Mouse (Mus musculus): ENCODE measurements around the gene Gpr157. TPM values are rescaled to one million over a fixed set of nuclear protein-coding genes. Genes with fewer than 3 reads are reported as not detected.
A peak's percentile ranks its signal among the peaks of the same experiment; 100 is the strongest.

Gene Gpr157
- polyA plus RNA-seq, 1 experiment from 2014 or later = 1.6 TPM

DNA sequence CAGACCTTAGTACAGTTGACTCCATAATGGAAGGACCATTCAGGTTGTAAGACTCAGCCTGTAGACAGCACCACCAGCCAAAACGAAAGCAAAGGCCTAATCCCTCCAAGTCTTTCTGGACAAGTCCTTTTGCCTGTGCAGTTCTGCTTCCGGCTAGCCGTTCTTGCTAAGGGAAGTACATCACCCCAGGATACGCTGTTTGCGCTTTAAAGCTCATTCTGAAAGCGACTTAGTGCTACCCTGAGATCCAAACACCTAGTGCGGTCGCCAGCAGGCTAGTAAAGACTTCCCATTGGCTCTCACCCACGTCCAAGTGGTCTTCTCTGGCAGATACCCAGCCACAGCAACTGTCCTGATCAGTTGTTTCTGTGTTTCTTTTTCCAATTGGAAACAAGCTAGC is 23.2 kb downstream of the Gpr157 start:
- no peaks in the 10 kb centered on the region for H3K9me3 ChIP-seq (ENCODE audit: low read length)
- H3K4me2 ChIP-seq (replicated peaks; ENCODE audit: low read depth, low read length) = no peak overlapping the region
- H3K4me3 ChIP-seq (ENCODE audit: low read depth, low read length) = no peak overlapping the region
- H3K36me3 ChIP-seq (ENCODE audit: insufficient read depth, low read length) = no peaks in the 10 kb centered on the region
- ATAC-seq = no peak
- 72% methylated on average over 9 of the region's 9 CpGs for WGBS
- no peak overlapping the region for H3K27ac ChIP-seq (ENCODE audit: low read length)
- no peaks in the 10 kb centered on the region for H3K27me3 ChIP-seq (replicated peaks; ENCODE audit: insufficient read depth, low read length)
- H3K9ac ChIP-seq (replicated peaks; ENCODE audit: low read depth) = no peak overlapping the region
- DNase-seq (ENCODE audit: low spot score) = no peak
- TF ChIP-seq EP300 (IDR thresholded peaks at IDR 0.05) = no peak
- no peak for TF ChIP-seq CTCF (IDR thresholded peaks at IDR 0.05)
- H3K4me1 ChIP-seq (ENCODE audit: insufficient read depth, low read depth, low read length) = no peaks in the 10 kb centered on the region

DNA sequence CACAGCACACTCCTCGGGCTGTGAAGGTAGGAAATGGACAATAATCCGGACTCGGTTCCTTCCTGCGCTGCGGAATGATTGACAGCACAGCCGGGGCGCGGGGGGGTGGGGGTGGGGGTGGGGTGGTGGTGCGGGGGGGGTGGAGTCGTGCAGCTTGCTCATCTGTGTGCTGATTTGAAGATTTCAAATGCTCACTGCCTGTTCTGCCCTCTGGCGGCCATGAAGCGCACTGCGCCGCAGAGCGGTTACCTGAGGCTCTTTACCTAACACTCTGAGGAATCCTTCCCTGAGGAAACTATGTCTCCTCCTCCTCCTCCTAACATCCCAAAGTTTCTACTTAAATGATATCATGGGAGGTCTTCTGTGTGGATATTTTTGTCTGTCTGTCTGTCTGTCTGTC is 25.7 kb downstream of the Gpr157 start:
- no peaks in the 10 kb centered on the region for H3K36me3 ChIP-seq (ENCODE audit: insufficient read depth, low read length)
- ATAC-seq (0 out of 2 replicates have a peak, but pooled peaks have one; percentile 14), DNase-seq (ENCODE audit: low spot score) (peak; percentile 64)
- no peak overlapping the region for H3K4me3 ChIP-seq (ENCODE audit: low read depth, low read length)
- TF ChIP-seq CTCF (IDR thresholded peaks at IDR 0.05) = peak; percentile 80
- TF ChIP-seq EP300 (IDR thresholded peaks at IDR 0.05) = no peak
- H3K27me3 ChIP-seq (replicated peaks; ENCODE audit: insufficient read depth, low read length) = no peaks in the 10 kb centered on the region
- no peaks in the 10 kb centered on the region for H3K4me1 ChIP-seq (ENCODE audit: insufficient read depth, low read depth, low read length)
- WGBS = 11% methylated on average over 14 of the region's 15 CpGs
- H3K27ac ChIP-seq (ENCODE audit: low read length) = no peak overlapping the region
- no peaks in the 10 kb centered on the region for H3K9me3 ChIP-seq (ENCODE audit: low read length)
- H3K9ac ChIP-seq (replicated peaks; ENCODE audit: low read depth) = no peak overlapping the region
- H3K4me2 ChIP-seq (replicated peaks; ENCODE audit: low read depth, low read length) = no peak overlapping the region

DNA sequence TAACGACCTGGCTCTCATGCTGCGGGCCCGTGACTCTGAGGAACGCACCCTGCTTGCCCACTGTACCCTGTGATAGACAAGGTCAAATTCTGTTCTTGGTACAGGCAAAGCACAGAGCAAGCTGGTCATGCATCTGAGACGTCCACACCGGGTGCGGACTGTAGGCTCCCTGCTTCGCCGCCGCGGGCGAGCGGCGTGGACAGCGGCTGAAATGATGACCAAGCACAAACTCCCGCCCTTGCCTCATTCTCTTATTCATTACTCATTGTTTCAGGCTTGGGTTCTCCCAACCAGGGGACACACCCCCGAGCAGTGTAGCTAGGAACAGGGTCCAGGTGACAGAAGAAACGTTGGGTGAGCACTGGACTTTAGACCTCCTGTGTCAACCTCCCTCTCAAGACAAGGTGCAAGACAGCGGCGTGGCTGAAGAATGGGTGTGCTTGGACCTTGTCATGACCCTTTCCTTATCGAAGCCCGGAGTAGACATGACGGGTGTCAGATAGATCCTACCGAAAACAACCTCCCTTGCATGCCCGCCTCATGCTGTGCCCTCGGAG is 27.4 kb downstream of the Gpr157 start:
- Histone ChIP-seq H3K27ac (ENCODE audit: low read length) (no peak overlapping the region), H3K27me3 (replicated peaks; ENCODE audit: insufficient read depth, low read length) (no peaks in the 10 kb centered on the region), H3K36me3 (ENCODE audit: insufficient read depth, low read length) (no peaks in the 10 kb centered on the region), H3K9me3 (ENCODE audit: low read length) (no peaks in the 10 kb centered on the region), H3K9ac (replicated peaks; ENCODE audit: low read depth) (no peak overlapping the region), H3K4me3 (ENCODE audit: low read depth, low read length) (no peak overlapping the region), H3K4me1 (ENCODE audit: insufficient read depth, low read depth, low read length) (no peaks in the 10 kb centered on the region; the same call in 1 of the 2 replicates), H3K4me2 (replicated peaks; ENCODE audit: low read depth, low read length) (no peak overlapping the region)
- TF ChIP-seq EP300 (IDR thresholded peaks at IDR 0.05) (no peak), CTCF (IDR thresholded peaks at IDR 0.05) (no peak)
- 85% methylated on average over 26 of the region's 26 CpGs for WGBS
- ATAC-seq (no peak), DNase-seq (ENCODE audit: low spot score) (no peak)

DNA sequence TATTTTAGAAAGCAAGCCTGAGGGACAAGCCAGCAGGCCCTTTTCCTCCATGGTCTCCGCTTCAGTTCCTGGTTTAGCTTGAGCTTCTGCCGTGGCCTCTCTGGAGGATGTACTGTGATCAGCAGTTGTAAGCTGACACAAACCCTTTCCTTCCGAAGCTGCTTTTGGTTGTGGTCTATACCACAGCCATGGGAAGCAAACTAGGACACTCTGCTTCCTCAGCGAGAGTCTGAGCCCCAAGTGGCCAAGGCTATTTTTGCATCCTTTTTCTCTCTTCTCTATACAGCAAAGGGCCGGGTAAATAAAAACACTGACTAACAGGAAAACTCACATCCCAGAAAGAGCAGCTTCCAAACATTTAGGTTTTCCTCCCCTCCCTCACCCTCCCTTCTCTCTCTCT is 30.1 kb downstream of the Gpr157 start:
- H3K4me2 ChIP-seq (replicated peaks; ENCODE audit: low read depth, low read length) = no peak overlapping the region
- WGBS = 31% methylated on average over 5 of the region's 5 CpGs
- no peak overlapping the region for H3K4me3 ChIP-seq (ENCODE audit: low read depth, low read length)
- no peaks in the 10 kb centered on the region; the same call in 1 of the 2 replicates for H3K4me1 ChIP-seq (ENCODE audit: insufficient read depth, low read depth, low read length)
- DNase-seq (ENCODE audit: low spot score) (peak; percentile 45), ATAC-seq (no peak)
- no peaks in the 10 kb centered on the region for H3K36me3 ChIP-seq (ENCODE audit: insufficient read depth, low read length)
- H3K27ac ChIP-seq (ENCODE audit: low read length) = no peak overlapping the region
- no peaks in the 10 kb centered on the region for H3K9me3 ChIP-seq (ENCODE audit: low read length)
- TF ChIP-seq EP300 (IDR thresholded peaks at IDR 0.05) (no peak), CTCF (IDR thresholded peaks at IDR 0.05) (peak; percentile 45)
- no peak overlapping the region for H3K9ac ChIP-seq (replicated peaks; ENCODE audit: low read depth)
- no peaks in the 10 kb centered on the region for H3K27me3 ChIP-seq (replicated peaks; ENCODE audit: insufficient read depth, low read length)

DNA sequence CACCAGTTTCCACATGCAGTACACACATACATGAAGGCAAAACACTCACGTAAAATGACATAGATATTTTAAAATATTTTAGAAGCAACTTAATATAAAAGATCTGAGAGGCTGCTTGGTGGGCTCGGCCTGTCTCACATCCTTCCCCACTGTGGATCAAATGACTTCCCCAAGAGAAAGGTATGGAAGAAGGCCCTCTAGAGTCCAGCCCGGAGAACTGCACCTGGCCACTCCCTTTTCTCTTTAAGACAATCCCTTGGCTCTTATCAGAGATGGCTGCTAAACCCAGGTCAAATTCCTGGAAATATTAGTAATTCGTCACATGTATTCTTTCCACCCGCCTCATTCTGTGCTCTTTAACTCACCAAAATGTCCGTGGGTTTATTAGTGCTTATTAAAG is 31.0 kb downstream of the Gpr157 start:
- Histone ChIP-seq H3K36me3 (ENCODE audit: insufficient read depth, low read length) (no peaks in the 10 kb centered on the region), H3K27ac (ENCODE audit: low read length) (no peak overlapping the region), H3K9ac (replicated peaks; ENCODE audit: low read depth) (no peak overlapping the region), H3K4me1 (ENCODE audit: insufficient read depth, low read depth, low read length) (no peaks in the 10 kb centered on the region; the same call in 1 of the 2 replicates), H3K4me2 (replicated peaks; ENCODE audit: low read depth, low read length) (no peak overlapping the region), H3K9me3 (ENCODE audit: low read length) (no peaks in the 10 kb centered on the region), H3K27me3 (replicated peaks; ENCODE audit: insufficient read depth, low read length) (no peaks in the 10 kb centered on the region), H3K4me3 (ENCODE audit: low read depth, low read length) (no peak overlapping the region)
- no peak for ATAC-seq
- 71% methylated on average over 6 of the region's 6 CpGs for WGBS
- TF ChIP-seq CTCF (IDR thresholded peaks at IDR 0.05) = no peak; the same call in 1 of the 2 replicates
- no peak for DNase-seq (ENCODE audit: low spot score)

- TF ChIP-seq EP300 (IDR thresholded peaks at IDR 0.05) (no peak), CTCF (IDR thresholded peaks at IDR 0.05) (no peak)
- Histone ChIP-seq H3K9me3 (ENCODE audit: low read length) (no peaks in the 10 kb centered on the region), H3K36me3 (ENCODE audit: insufficient read depth, low read length) (no peaks in the 10 kb centered on the region), H3K4me2 (replicated peaks; ENCODE audit: low read depth, low read length) (peak within 1 kb of the TSS; percentile 8), H3K9ac (replicated peaks; ENCODE audit: low read depth) (no peak within 1 kb of the TSS), H3K4me1 (ENCODE audit: insufficient read depth, low read depth, low read length) (no peaks in the 10 kb centered on the region; the same call in 1 of the 2 replicates), H3K4me3 (ENCODE audit: low read depth, low read length) (no peak within 1 kb of the TSS), H3K27ac (ENCODE audit: low read length) (no peak within 1 kb of the TSS), H3K27me3 (replicated peaks; ENCODE audit: insufficient read depth, low read length) (no peaks in the 10 kb centered on the region)
- ATAC-seq (no peak), DNase-seq (ENCODE audit: low spot score) (no peak)
- WGBS = 8% methylated on average over 11 of the region's 15 CpGs
These were observed 31.9 kb downstream of the Gpr157 start, which contains the start of gene Slc2a5 for GRCm38 (mm10) chr4:150119055-150119454. Slc2a5 (plus strand) TSS chr4:150119283.

All from lung, postnatal 0 days (tissue).